Mouse (Mus musculus) limb, embryonic 13.5 days (tissue): ENCODE measurements around the gene Vmn1r62. TPM values are rescaled to one million over a fixed set of nuclear protein-coding genes. Genes with fewer than 3 reads are reported as not detected.
"Not testable (repeated sequence)": the region's sequence is repeated elsewhere in the genome, so short reads cannot be mapped to it uniquely, and the experiment has no call there.

Source experiments
- ATAC-seq: fragments of 200-750 bp; cut with Nextera tagmentation; 2 replicates; pipeline ENCODE4 v1.8.0; 2017; ENCODE audit warnings: low read depth, moderate number of reproducible peaks, moderate TSS enrichment; ENCODE audit not compliant: low FRiP score
- H3K27ac ChIP-seq: fragments of 300-500 bp; sonication (generic); 2 replicates; pipeline ENCODE4 v1.5.1; 2015; ENCODE audit warnings: inconsistent platforms, mild to moderate bottlenecking, moderate library complexity
- H3K27me3 ChIP-seq: fragments of 300-500 bp; sonication (generic); 2 replicates; pipeline ENCODE4 v1.6.1; 2015; ENCODE audit warnings: mild to moderate bottlenecking, inconsistent platforms
- H3K36me3 ChIP-seq: fragments of 300-500 bp; sonication (generic); 2 replicates; pipeline ENCODE4 v1.6.1; 2015; ENCODE audit warnings: inconsistent platforms, mild to moderate bottlenecking, moderate library complexity
- H3K4me1 ChIP-seq: fragments of 300-500 bp; sonication (generic); 2 replicates; pipeline ENCODE4 v1.6.1; 2015; ENCODE audit warnings: inconsistent platforms
- H3K4me2 ChIP-seq: fragments of 300-500 bp; sonication (generic); replicated peaks from 2 replicates; pipeline ENCODE4 v1.6.1; 2015; ENCODE audit warnings: inconsistent platforms, mild to moderate bottlenecking, moderate library complexity
- H3K4me3 ChIP-seq: fragments of 300-500 bp; sonication (generic); 2 replicates; pipeline ENCODE4 v1.5.1; 2015; ENCODE audit warnings: moderate library complexity, mild to moderate bottlenecking, inconsistent platforms
- H3K9ac ChIP-seq: fragments of 300-500 bp; sonication (generic); 2 replicates; pipeline ENCODE4 v1.6.1; 2015; ENCODE audit warnings: mild to moderate bottlenecking, inconsistent platforms
- H3K9me3 ChIP-seq: fragments of 300-500 bp; sonication (generic); 2 replicates; pipeline ENCODE4 v1.6.1; 2016; ENCODE audit warnings: inconsistent platforms
- WGBS: fragments of 180-500 bp; shearing (Covaris S2); methylation state at CpG from one replicate; pipeline ENCODE4 v1.1.7; 2015; 5-methylcytosine and 5-hydroxymethylcytosine counted together
- polyA plus RNA-seq: library from polyadenylated mRNA; unstranded; fragments of >200 nt; fragmentation: Nextera tagmentation; extraction: Ambion mirVana; gene quantifications from 2 replicates; pipeline ENCODE4 v1.2.1, GENCODE M21; 2015

Gene Vmn1r62
- not detected in 2 replicates for polyA plus RNA-seq

DNA sequence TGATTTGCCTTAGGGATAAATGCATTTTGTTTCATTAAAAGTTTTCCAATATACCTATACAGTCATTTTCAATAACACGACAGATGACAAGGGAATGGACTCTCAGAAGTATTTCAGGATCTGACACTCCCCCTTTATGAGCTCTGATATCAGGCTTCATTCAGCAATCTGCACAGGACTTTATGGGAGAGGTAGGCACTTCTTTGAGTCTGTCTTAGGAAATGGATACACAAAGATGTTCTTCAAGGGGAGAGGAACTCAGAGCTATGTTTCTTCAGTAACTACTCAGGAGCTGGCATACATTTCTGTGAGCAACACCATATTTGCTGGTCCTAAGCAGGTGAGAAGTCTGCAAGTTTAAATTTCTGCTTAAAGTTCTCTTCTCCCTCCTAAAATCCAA lies at the start of gene Vmn1r62:
Gene Vmn1r62, plus strand, starts transcription at position 301 of the 400 bp plus-strand sequence.
- H3K4me3 ChIP-seq, H3K9me3 ChIP-seq, H3K27ac ChIP-seq, H3K4me1 ChIP-seq, ATAC-seq, H3K27me3 ChIP-seq, H3K4me2 ChIP-seq, H3K36me3 ChIP-seq, H3K9ac ChIP-seq: not testable (repeated sequence)
- WGBS, result no CpG with 5 or more reads among the region's 1 CpGs

Other genes starting within 250 kb of the Vmn1r62 start
- not detected in 2 replicates for gene Vmn1r59, start 216.9 kb upstream of the Vmn1r62 start, polyA plus RNA-seq
- not detected in 2 replicates for gene Vmn2r28, start 179.7 kb upstream of the Vmn1r62 start, polyA plus RNA-seq
- gene Vmn1r60, start 126.3 kb upstream of the Vmn1r62 start, polyA plus RNA-seq, result not detected in 2 replicates
- gene Vmn1r61, start 60.3 kb upstream of the Vmn1r62 start, polyA plus RNA-seq, result not detected in 2 replicates
- not detected in 2 replicates for gene Vmn1r63, start 131.8 kb downstream of the Vmn1r62 start, polyA plus RNA-seq
- not detected in 2 replicates for gene Vmn1r64, start 210.9 kb downstream of the Vmn1r62 start, polyA plus RNA-seq